Mouse (Mus musculus) MEL (cell line): ENCODE measurements around the gene Gm49027.

Experiments
- CTCF ChIP-seq, 3 experiments: IDR thresholded peaks in 2 of 3; conservative IDR thresholded peaks in 1 of 3; 2 replicates each; pipeline ENCODE4 v1.5.1; 2011 to 2012; ENCODE audit warnings: low read length in 3 of 3, low read depth in 2 of 3, mild to moderate bottlenecking in 2 of 3, improper control_type of control experiment in 1 of 3, inconsistent platforms in 1 of 3, mixed read lengths in 1 of 3, moderate library complexity in 1 of 3; ENCODE audit not compliant: control insufficient read depth in 1 of 3, insufficient read depth in 1 of 3, poor library complexity in 1 of 3, severe bottlenecking in 1 of 3
- POLR2A ChIP-seq, 2 experiments: IDR thresholded peaks; 2 replicates each; pipeline ENCODE4 v1.6.1; 2011 to 2012; ENCODE audit warnings: low read length in 2 of 2, mild to moderate bottlenecking in 2 of 2, control low read depth in 1 of 2, improper control_type of control experiment in 1 of 2, low read depth in 1 of 2, moderate library complexity in 1 of 2; ENCODE audit not compliant: control insufficient read depth in 1 of 2, insufficient read depth in 1 of 2, poor library complexity in 1 of 2

DNA sequence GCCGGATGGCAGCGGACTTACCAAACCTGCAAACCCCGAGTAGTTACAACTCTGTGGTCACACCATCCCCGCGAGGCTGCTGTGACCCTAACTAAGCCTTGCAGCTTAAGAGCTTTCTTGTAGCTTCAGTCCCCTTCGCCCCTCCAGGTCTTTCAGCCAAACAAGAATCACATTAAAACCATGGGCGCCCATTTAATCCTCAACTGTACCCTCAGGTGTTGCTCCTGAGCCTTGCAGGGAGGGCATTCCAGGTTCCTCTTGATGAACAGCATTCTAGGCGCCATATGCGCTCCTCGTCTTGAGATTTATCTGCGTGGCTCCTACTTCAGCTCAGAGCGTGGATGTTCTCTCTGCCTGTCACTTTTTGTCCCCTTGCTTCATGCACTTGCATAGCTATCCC, 16.4 kb downstream of the Gm49027 start:
- no peak for TF ChIP-seq CTCF (IDR thresholded peaks at IDR 0.05 in 2 of 3, conservative IDR thresholded peaks at IDR 0.05 in 1 of 3; ENCODE audit: control insufficient read depth in 1 of 3, insufficient read depth in 1 of 3, low read depth in 2 of 3, low read length in 3 of 3, poor library complexity in 1 of 3, severe bottlenecking in 1 of 3)
- no peak for TF ChIP-seq POLR2A (IDR thresholded peaks at IDR 0.05; ENCODE audit: control insufficient read depth in 1 of 2, insufficient read depth in 1 of 2, low read depth in 1 of 2, low read length in 2 of 2, poor library complexity in 1 of 2)
